Mouse (Mus musculus) ES-Bruce4 (cell line): ENCODE results near the gene Pck2.

Experiments used
- CTCF ChIP-seq: IDR thresholded peaks from one replicate; pipeline ENCODE4 v1.8.1; 2011; ENCODE audit warnings: low read depth, low read length
- POLR2A ChIP-seq: IDR thresholded peaks from one replicate; pipeline ENCODE4 v1.8.1; 2011; ENCODE audit warnings: low read length; ENCODE audit not compliant: insufficient read depth

DNA sequence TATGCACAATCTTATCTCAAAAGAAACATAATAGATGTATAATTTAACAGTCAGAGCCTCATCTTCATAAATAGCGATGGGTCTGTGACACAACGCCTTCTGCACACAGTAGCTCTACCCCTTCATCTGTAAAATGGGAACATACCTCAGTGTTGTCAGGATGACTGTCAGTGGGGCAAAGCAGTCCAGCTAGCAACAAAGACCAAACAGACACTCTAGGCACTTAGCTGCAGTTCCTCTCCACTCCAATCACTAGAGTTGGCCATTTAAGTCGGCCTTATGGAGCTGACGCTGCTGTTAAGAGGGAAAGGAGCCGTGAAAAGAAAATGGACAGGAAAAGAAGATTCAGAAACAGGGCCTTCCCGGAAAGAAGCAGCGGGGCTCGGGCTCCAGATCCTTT lies 11.7 kb downstream of the Pck2 start:
- TF ChIP-seq CTCF (no peak), POLR2A (no peak)
